Mouse (Mus musculus): Measurements from ENCODE around the gene Ube2cbp. TPM values are rescaled to one million over a fixed set of nuclear protein-coding genes. Genes with fewer than 3 reads are reported as not detected.

Gene Ube2cbp
- polyA plus RNA-seq, 1 experiment from 2014 or later, result 7.2 TPM

GRCm38 (mm10) chr9:86298596-86298995, 166.2 kb downstream of the Ube2cbp start:
- DNase-seq (peak; percentile 18), ATAC-seq (ENCODE audit: insufficient read depth) (no peak)
- Histone ChIP-seq H3K4me2 (no peak overlapping the region), H3K9me3 (ENCODE audit: low read depth, low read length) (no peaks in the 10 kb centered on the region), H3K4me1 (ENCODE audit: insufficient read depth) (no peaks in the 10 kb centered on the region), H3K36me3 (ENCODE audit: insufficient read depth) (no peaks in the 10 kb centered on the region), H3K9ac (no peak overlapping the region), H3K4me3 (ENCODE audit: low read depth, low read length) (no peak overlapping the region), H3K27me3 (ENCODE audit: insufficient read depth, low read length) (no peaks in the 10 kb centered on the region), H3K27ac (ENCODE audit: low read depth) (no peak overlapping the region)
- WGBS, result 51% methylated on average over 8 of the region's 8 CpGs
- TF ChIP-seq CTCF (IDR thresholded peaks at IDR 0.05; ENCODE audit: low read depth), result no peak

- Histone ChIP-seq H3K4me2 (0 out of 2 replicates have a peak overlapping the region, but pooled peaks have one; percentile 5), H3K36me3 (ENCODE audit: insufficient read depth) (no peaks in the 10 kb centered on the region), H3K9ac (no peak overlapping the region), H3K4me1 (ENCODE audit: insufficient read depth) (no peaks in the 10 kb centered on the region), H3K4me3 (ENCODE audit: low read depth, low read length) (no peak overlapping the region), H3K9me3 (ENCODE audit: low read depth, low read length) (no peaks in the 10 kb centered on the region), H3K27me3 (ENCODE audit: insufficient read depth, low read length) (no peaks in the 10 kb centered on the region), H3K27ac (ENCODE audit: low read depth) (no peak overlapping the region)
- DNase-seq (no peak), ATAC-seq (ENCODE audit: insufficient read depth) (no peak; the same call in 1 of the 2 replicates)
- 16% methylated on average over 5 of the region's 5 CpGs for WGBS
- TF ChIP-seq CTCF (IDR thresholded peaks at IDR 0.05; ENCODE audit: low read depth), result no peak
Observed at GRCm38 (mm10) chr9:86298131-86298530, 166.6 kb downstream of the Ube2cbp start.

- Histone ChIP-seq H3K4me3 (ENCODE audit: low read depth, low read length) (no peak overlapping the region), H3K36me3 (ENCODE audit: insufficient read depth) (no peaks in the 10 kb centered on the region), H3K27me3 (ENCODE audit: insufficient read depth, low read length) (no peaks in the 10 kb centered on the region), H3K4me2 (no peak overlapping the region), H3K9me3 (ENCODE audit: low read depth, low read length) (no peaks in the 10 kb centered on the region), H3K9ac (no peak overlapping the region), H3K27ac (ENCODE audit: low read depth) (no peak overlapping the region), H3K4me1 (ENCODE audit: insufficient read depth) (no peaks in the 10 kb centered on the region)
- WGBS, result 63% methylated on average over 8 of the region's 8 CpGs
- no peak for TF ChIP-seq CTCF (IDR thresholded peaks at IDR 0.05; ENCODE audit: low read depth)
- ATAC-seq (ENCODE audit: insufficient read depth) (no peak), DNase-seq (no peak)
Observed at GRCm38 (mm10) chr9:86296683-86297638, 167.8 kb downstream of the Ube2cbp start.

GRCm38 (mm10) chr9:86287570-86287954, 177.2 kb downstream of the Ube2cbp start:
- no peaks in the 10 kb centered on the region for H3K4me1 ChIP-seq (ENCODE audit: insufficient read depth)
- 0 out of 2 replicates have a peak, but pooled peaks cover 2% of the 10 kb centered on the region for H3K9me3 ChIP-seq (ENCODE audit: low read depth, low read length)

GRCm38 (mm10) chr9:86286830-86287569, 177.8 kb downstream of the Ube2cbp start:
- H3K4me1 ChIP-seq (ENCODE audit: insufficient read depth), result no peaks in the 10 kb centered on the region
- no peak overlapping the region for H3K9ac ChIP-seq
- TF ChIP-seq CTCF (IDR thresholded peaks at IDR 0.05; ENCODE audit: low read depth), result no peak
- no peaks in the 10 kb centered on the region for H3K36me3 ChIP-seq (ENCODE audit: insufficient read depth)
- H3K4me3 ChIP-seq (ENCODE audit: low read depth, low read length), result no peak overlapping the region
- no peak overlapping the region for H3K4me2 ChIP-seq
- no peaks in the 10 kb centered on the region for H3K27me3 ChIP-seq (ENCODE audit: insufficient read depth, low read length)
- ATAC-seq (ENCODE audit: insufficient read depth) (no peak), DNase-seq (no peak)
- no peak overlapping the region for H3K27ac ChIP-seq (ENCODE audit: low read depth)
- 0 out of 2 replicates have a peak, but pooled peaks cover 2% of the 10 kb centered on the region for H3K9me3 ChIP-seq (ENCODE audit: low read depth, low read length)
- 94% methylated on average over 2 of the region's 2 CpGs for WGBS

More at GRCm38 (mm10) chr9:86287570-86287954, 177.2 kb downstream of the Ube2cbp start:
- ATAC-seq (ENCODE audit: insufficient read depth), result no peak
- TF ChIP-seq CTCF (IDR thresholded peaks at IDR 0.05; ENCODE audit: low read depth), result no peak
- Histone ChIP-seq H3K27me3 (ENCODE audit: insufficient read depth, low read length) (no peaks in the 10 kb centered on the region), H3K4me3 (ENCODE audit: low read depth, low read length) (no peak overlapping the region), H3K36me3 (ENCODE audit: insufficient read depth) (no peaks in the 10 kb centered on the region), H3K9ac (no peak overlapping the region), H3K27ac (ENCODE audit: low read depth) (no peak overlapping the region), H3K4me2 (no peak overlapping the region)
- no peak for DNase-seq
- WGBS, result 76% methylated on average over 3 of the region's 3 CpGs

- Histone ChIP-seq H3K9me3 (ENCODE audit: low read depth, low read length) (0 out of 2 replicates have a peak, but pooled peaks cover 2% of the 10 kb centered on the region), H3K4me1 (ENCODE audit: insufficient read depth) (peaks cover 9% of the 10 kb centered on the region; the same call in 1 of the 2 replicates), H3K4me2 (no peak overlapping the region), H3K27ac (ENCODE audit: low read depth) (no peak overlapping the region), H3K9ac (no peak overlapping the region), H3K36me3 (ENCODE audit: insufficient read depth) (no peaks in the 10 kb centered on the region), H3K4me3 (ENCODE audit: low read depth, low read length) (no peak overlapping the region), H3K27me3 (ENCODE audit: insufficient read depth, low read length) (no peaks in the 10 kb centered on the region)
- ATAC-seq (ENCODE audit: insufficient read depth) (peak; percentile 76; the same call in 1 of the 2 replicates), DNase-seq (peak; percentile 28)
- WGBS, result 37% methylated on average over 5 of the region's 5 CpGs
- no peak for TF ChIP-seq CTCF (IDR thresholded peaks at IDR 0.05; ENCODE audit: low read depth)
Observed at GRCm38 (mm10) chr9:86282555-86282954, 182.2 kb downstream of the Ube2cbp start.

GRCm38 (mm10) chr9:86281147-86281467, 183.6 kb downstream of the Ube2cbp start:
- Histone ChIP-seq H3K27me3 (ENCODE audit: insufficient read depth, low read length) (no peaks in the 10 kb centered on the region), H3K36me3 (ENCODE audit: insufficient read depth) (no peaks in the 10 kb centered on the region), H3K9ac (no peak overlapping the region), H3K27ac (ENCODE audit: low read depth) (no peak overlapping the region), H3K9me3 (ENCODE audit: low read depth, low read length) (0 out of 2 replicates have a peak, but pooled peaks cover 2% of the 10 kb centered on the region), H3K4me1 (ENCODE audit: insufficient read depth) (peaks cover 9% of the 10 kb centered on the region; the same call in 1 of the 2 replicates), H3K4me3 (ENCODE audit: low read depth, low read length) (no peak overlapping the region), H3K4me2 (no peak overlapping the region)
- DNase-seq, result no peak
- 44% methylated on average over 4 of the region's 4 CpGs for WGBS
- no peak for TF ChIP-seq CTCF (IDR thresholded peaks at IDR 0.05; ENCODE audit: low read depth)
- no peak for ATAC-seq (ENCODE audit: insufficient read depth)
